Mouse (Mus musculus) forebrain, postnatal 0 days (tissue): ENCODE results near the gene Sox5. TPM values are rescaled to one million over a fixed set of nuclear protein-coding genes. Genes with fewer than 3 reads are reported as not detected.
"Not testable (repeated sequence)": the region's sequence is repeated elsewhere in the genome, so short reads cannot be mapped to it uniquely, and the experiment has no call there.

Source experiments
- ATAC-seq: fragments of 200-750 bp; cut with Nextera tagmentation; 2 replicates; pipeline ENCODE4 v1.8.0; 2017; ENCODE audit warnings: mild to moderate bottlenecking, moderate library complexity
- DNase-seq: peaks from one replicate; pipeline ENCODE4 v3.0.0-alpha.2; 2015
- H3K27ac ChIP-seq: fragments of 300-500 bp; sonication (generic); 2 replicates; pipeline ENCODE4 v1.5.1; 2014; ENCODE audit warnings: low read depth, mild to moderate bottlenecking, antibody characterized with exemption, low read length, moderate library complexity, mixed read lengths
- H3K27me3 ChIP-seq: fragments of 300-500 bp; sonication (generic); 2 replicates; pipeline ENCODE4 v1.6.1; 2014; ENCODE audit warnings: mild to moderate bottlenecking, low read length, mixed read lengths; ENCODE audit not compliant: insufficient read depth
- H3K36me3 ChIP-seq: fragments of 300-500 bp; sonication (generic); 2 replicates; pipeline ENCODE4 v1.6.1; 2014; ENCODE audit warnings: mild to moderate bottlenecking, moderate library complexity; ENCODE audit not compliant: insufficient read depth
- H3K4me1 ChIP-seq: fragments of 300-500 bp; sonication (generic); 2 replicates; pipeline ENCODE4 v1.6.1; 2014; ENCODE audit warnings: antibody characterized with exemption; ENCODE audit not compliant: insufficient read depth
- H3K4me2 ChIP-seq: fragments of 300-500 bp; sonication (generic); 2 replicates; pipeline ENCODE4 v1.6.1; 2014; ENCODE audit warnings: low read depth, mild to moderate bottlenecking, moderate library complexity
- H3K4me3 ChIP-seq: fragments of 300-500 bp; sonication (generic); 2 replicates; pipeline ENCODE4 v1.5.1; 2014; ENCODE audit warnings: low read depth, low read length, mixed read lengths
- H3K9ac ChIP-seq: fragments of 300-500 bp; sonication (generic); 2 replicates; pipeline ENCODE4 v1.6.1; 2014; ENCODE audit warnings: mild to moderate bottlenecking
- H3K9me3 ChIP-seq: fragments of 300-500 bp; sonication (generic); 2 replicates; pipeline ENCODE4 v1.6.1; 2016; ENCODE audit warnings: low read length
- CTCF ChIP-seq: sonication (generic); IDR thresholded peaks from 2 replicates; pipeline ENCODE4 v1.5.1; 2016; ENCODE audit warnings: antibody characterized with exemption, control low read depth, low read depth
- WGBS: fragments of 180-500 bp; shearing (Covaris S2); extraction: QIAGEN DNeasy Blood & Tissue Kit; methylation state at CpG from one replicate; pipeline ENCODE4 v1.1.7; 2014; 5-methylcytosine and 5-hydroxymethylcytosine counted together
- polyA plus RNA-seq: library from polyadenylated mRNA; unstranded; fragments of >200 nt; fragmentation: Nextera tagmentation; extraction: Ambion mirVana; gene quantifications from 2 replicates; pipeline ENCODE4 v1.2.1, GENCODE M21; 2015
- total RNA-seq: library from RNA; depleted of rRNA; stranded (reverse); fragments of >200 nt; gene quantifications from 2 replicates; pipeline ENCODE4 v1.2.3, GENCODE M21; 2014

The Sox5 gene
- total and polyA plus RNA-seq, 2 experiments from 2014 or later, result 31.6 to 62.8 TPM

DNA sequence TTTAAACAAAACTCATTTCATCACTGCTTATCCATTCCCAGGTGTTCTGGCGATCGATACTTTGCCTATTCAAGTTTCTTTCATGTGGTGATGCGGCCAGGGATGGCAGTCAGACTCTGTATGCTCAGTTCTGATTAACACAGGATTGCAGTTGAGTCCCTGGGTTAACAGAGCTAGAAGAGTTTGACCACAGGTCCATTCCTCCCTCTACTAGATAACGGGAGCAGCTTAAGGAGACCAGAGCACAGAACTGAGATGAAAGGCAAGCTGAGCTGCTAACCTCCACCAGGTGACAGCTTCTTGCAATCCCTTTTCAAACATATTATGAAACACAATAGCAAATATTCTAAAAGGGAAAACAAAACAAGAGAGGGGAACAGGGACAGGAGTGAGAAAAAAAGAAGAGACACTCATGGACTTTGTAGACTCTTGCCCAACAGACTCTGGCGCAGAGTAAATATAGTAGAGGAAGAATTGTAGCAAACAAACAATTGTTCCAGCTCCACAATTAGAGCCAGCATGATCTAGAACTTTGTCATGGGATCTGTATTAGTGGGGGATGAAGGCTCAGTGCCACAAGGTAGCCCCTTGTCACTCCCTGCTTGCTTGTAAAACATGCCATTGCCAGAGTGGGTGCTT lies 580.3 kb downstream of the Sox5 start:
- no peaks in the 10 kb centered on the region for H3K36me3 ChIP-seq
- no peaks in the 10 kb centered on the region for H3K27me3 ChIP-seq
- ATAC-seq (no peak), DNase-seq (no peak)
- H3K9me3 ChIP-seq, result no peaks in the 10 kb centered on the region
- H3K4me1 ChIP-seq, result peaks cover 20% of the 10 kb centered on the region
- peak overlapping the region; percentile 27 for H3K4me2 ChIP-seq
- WGBS, result 71% methylated on average over 5 of the region's 5 CpGs
- H3K27ac ChIP-seq, result no peak overlapping the region
- TF ChIP-seq CTCF, result no peak
- peak overlapping the region; percentile 2; the same call in 1 of the 2 replicates for H3K9ac ChIP-seq
- peak overlapping the region; percentile 55 for H3K4me3 ChIP-seq

- WGBS, result 47% methylated on average over 16 of the region's 16 CpGs
- H3K27ac ChIP-seq, result peak overlapping the region; percentile 35
- H3K9me3 ChIP-seq, result no peaks in the 10 kb centered on the region
- TF ChIP-seq CTCF, result no peak
- no peaks in the 10 kb centered on the region for H3K36me3 ChIP-seq
- ATAC-seq (no peak), DNase-seq (no peak)
- no peaks in the 10 kb centered on the region for H3K27me3 ChIP-seq
- H3K9ac ChIP-seq, result no peak overlapping the region; the same call in 1 of the 2 replicates
- no peak overlapping the region for H3K4me3 ChIP-seq
- 0 out of 2 replicates have a peak, but pooled peaks cover 10% of the 10 kb centered on the region for H3K4me1 ChIP-seq
- H3K4me2 ChIP-seq, result peak overlapping the region; percentile 6; the same call in 1 of the 2 replicates
Observed at GRCm38 (mm10) chr6:144197209-144198119, 584.3 kb downstream of the Sox5 start.

DNA sequence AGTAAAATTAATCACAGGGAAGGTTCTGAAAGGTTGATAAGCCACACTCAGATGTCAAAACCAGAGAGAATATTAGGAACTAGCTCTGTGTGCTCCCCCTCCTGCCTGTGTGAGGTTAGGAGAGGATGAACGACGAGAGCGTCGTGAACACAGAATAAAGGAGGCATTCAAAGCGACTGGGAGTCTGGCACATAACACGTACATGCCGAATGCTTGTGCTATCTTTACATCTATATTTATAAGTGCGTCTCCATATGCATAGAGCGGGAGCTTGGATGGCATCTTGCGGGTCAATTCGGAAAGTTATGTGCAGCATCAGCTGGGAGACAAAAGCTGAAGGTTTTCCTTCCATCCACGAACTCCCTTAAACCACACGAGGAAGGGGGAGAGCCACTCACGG lies 585.8 kb downstream of the Sox5 start:
- Histone ChIP-seq H3K9me3 (no peaks in the 10 kb centered on the region), H3K27me3 (no peaks in the 10 kb centered on the region), H3K36me3 (no peaks in the 10 kb centered on the region), H3K4me3 (no peak overlapping the region), H3K4me1 (0 out of 2 replicates have a peak, but pooled peaks cover 10% of the 10 kb centered on the region), H3K4me2 (peak overlapping the region; percentile 32), H3K27ac (peak overlapping the region; percentile 51), H3K9ac (no peak overlapping the region)
- ATAC-seq, result peak; percentile 66
- 0 out of 2 replicates have a peak, but pooled peaks have one; percentile 2 for TF ChIP-seq CTCF
- DNase-seq, result peak; percentile 52
- 44% methylated on average over 14 of the region's 14 CpGs for WGBS

- no peaks in the 10 kb centered on the region for H3K27me3 ChIP-seq
- H3K4me2 ChIP-seq, result no peak overlapping the region
- DNase-seq (no peak), ATAC-seq (no peak)
- TF ChIP-seq CTCF, result no peak
- H3K4me3 ChIP-seq, result no peak overlapping the region
- WGBS, result 93% methylated on average over 3 of the region's 3 CpGs
- H3K27ac ChIP-seq, result no peak overlapping the region
- H3K36me3 ChIP-seq, result no peaks in the 10 kb centered on the region
- H3K4me1 ChIP-seq, result peaks cover 6% of the 10 kb centered on the region; the same call in 1 of the 2 replicates
- H3K9ac ChIP-seq, result no peak overlapping the region
- no peaks in the 10 kb centered on the region for H3K9me3 ChIP-seq
Observed at GRCm38 (mm10) chr6:144183087-144183486, 598.7 kb downstream of the Sox5 start.

- not testable (repeated sequence) for H3K36me3 ChIP-seq, H3K27me3 ChIP-seq, H3K9ac ChIP-seq
Observed at GRCm38 (mm10) chr6:144182429-144182828, 599.3 kb downstream of the Sox5 start.

GRCm38 (mm10) chr6:144181083-144181866 lies 600.5 kb downstream of the Sox5 start:
- Histone ChIP-seq H3K27ac (peak overlapping the region; percentile 60), H3K4me2 (peak overlapping the region; percentile 54), H3K4me3 (peak overlapping the region; percentile 27), H3K4me1 (peaks cover 6% of the 10 kb centered on the region; the same call in 1 of the 2 replicates), H3K9ac (peak overlapping the region; percentile 40), H3K36me3 (no peaks in the 10 kb centered on the region), H3K27me3 (no peaks in the 10 kb centered on the region), H3K9me3 (no peaks in the 10 kb centered on the region)
- peak; percentile 66 for DNase-seq
- TF ChIP-seq CTCF, result no peak
- ATAC-seq, result peak; percentile 65
- 12% methylated on average over 12 of the region's 12 CpGs for WGBS

More at GRCm38 (mm10) chr6:144182429-144182828, 599.3 kb downstream of the Sox5 start:
- H3K4me2 ChIP-seq, H3K4me1 ChIP-seq, H3K27ac ChIP-seq, H3K9me3 ChIP-seq, ATAC-seq, DNase-seq, H3K4me3 ChIP-seq: not testable (repeated sequence)
- WGBS, result 93% methylated on average over 13 of the region's 13 CpGs
